Mouse (Mus musculus) small intestine, adult 2 months (tissue): ENCODE measurements around the gene Nkiras1.
"Not testable (repeated sequence)": the region's sequence is repeated elsewhere in the genome, so short reads cannot be mapped to it uniquely, and the experiment has no call there.

Experiments used
- CTCF ChIP-seq: fragments of 200-500 bp; IDR thresholded peaks from 2 replicates; pipeline ENCODE4 v1.5.1; 2012; ENCODE audit warnings: low read depth, mild to moderate bottlenecking, control low read depth, inconsistent platforms, low read length, moderate library complexity, mixed read lengths; ENCODE audit not compliant: insufficient replicate concordance, insufficient read length; ENCODE audit errors: extremely low read depth
- POLR2A ChIP-seq: fragments of 200-500 bp; IDR thresholded peaks from 2 replicates; pipeline ENCODE4 v1.6.1; 2012; ENCODE audit warnings: low read depth, mild to moderate bottlenecking, control low read depth, inconsistent platforms, low read length, moderate library complexity

- not testable (repeated sequence) for TF ChIP-seq CTCF, POLR2A
Observed at GRCm38 (mm10) chr14:18236496-18237235, 34.3 kb upstream of the Nkiras1 start.
